8 mouse cellular contexts compared by ENCODE assay signal in genomic region chr11:101732518-101733440, GRCm38 (mm10). TPM values are rescaled to one million over a fixed set of nuclear protein-coding genes. Genes with fewer than 3 reads are reported as not detected.
DNase-seq lines count a peak whose midpoint lies in the region; ATAC-seq lines count a peak whose summit lies in the region.

Dhx8 (plus strand) TSS chr11:101732919.

- peak; percentile 94 for ATAC-seq in hindbrain, embryonic 12.5 days (ENCODE audit: low FRiP score)

- H3K27me3 ChIP-seq in hindbrain, embryonic 12.5 days = no peaks in the 10 kb centered on the region

- H3K36me3 ChIP-seq in hindbrain, embryonic 12.5 days = peaks cover 24% of the 10 kb centered on the region

- peak within 1 kb of the TSS; percentile 83 for H3K9ac ChIP-seq in hindbrain, embryonic 12.5 days

- H3K4me1 ChIP-seq in hindbrain, embryonic 12.5 days = peaks cover 12% of the 10 kb centered on the region

- H3K4me3 ChIP-seq in hindbrain, embryonic 12.5 days = peak within 1 kb of the TSS; percentile 85

- DNase-seq in NIH3T3 (ENCODE audit: low read depth) = peak; percentile 99
- peak; percentile 99 for DNase-seq in cerebellum, postnatal 10 days
- DNase-seq in frontal cortex, postnatal 10 days (ENCODE audit: low spot score in 2 of 2) = peak; percentile 95 to 97
- DNase-seq in layer of hippocampus, postnatal 14 days (ENCODE audit: low spot score in 2 of 2) = peak; percentile 98 to 99
- DNase-seq in lung, postnatal 14 days = peak; percentile 99
- peak; percentile 98 for DNase-seq in retina, adult 2 months (ENCODE audit: low read depth, low spot score)
- peak; percentile 94 to 97 for DNase-seq in thymus, postnatal 36 days

- H3K27ac ChIP-seq in hindbrain, embryonic 12.5 days = peak within 1 kb of the TSS; percentile 62; the same call in 1 of the 2 replicates

- WGBS in hindbrain, embryonic 12.5 days = under 1% methylated on average over 51 of the region's 51 CpGs

- H3K4me2 ChIP-seq in hindbrain, embryonic 12.5 days (replicated peaks) = peak within 1 kb of the TSS; percentile 88

- H3K9me3 ChIP-seq in hindbrain, embryonic 12.5 days (replicated peaks) = no peaks in the 10 kb centered on the region

RNA-seq across cellular contexts. Expression of gene Dhx8, which starts in this region (rescaled TPM):
- 41.8 and 50.0 TPM in 2 replicates for polyA plus RNA-seq in hindbrain, embryonic 12.5 days (2016; fragmentation: Nextera tagmentation; extraction: Ambion mirVana)
- 10 to 100 TPM; 32.4 to 34.2 TPM for total RNA-seq in layer of hippocampus, postnatal 14 days (2021)

Comparison
In these comparisons a context has a peak if more than half of its experiments do, and no peak if none do; other contexts are left out.
1. Peak in every context shown above with its lines: DNase-seq, ATAC-seq, H3K4me3 ChIP-seq and H3K27ac ChIP-seq.